Mouse (Mus musculus): Measurements from ENCODE around the gene Becn1. TPM values are rescaled to one million over a fixed set of nuclear protein-coding genes. Genes with fewer than 3 reads are reported as not detected.

Becn1 gene
- polyA plus RNA-seq, 1 experiment from 2014 or later = 174 TPM

- Histone ChIP-seq H3K27ac (ENCODE audit: low read depth, low read length) (0 out of 2 replicates have a peak within 1 kb of the TSS, but pooled peaks have one; percentile 27), H3K9ac (ENCODE audit: low read length) (peak within 1 kb of the TSS; percentile 73), H3K36me3 (ENCODE audit: control insufficient read depth, insufficient read depth, low read length) (no peaks in the 10 kb centered on the region), H3K27me3 (ENCODE audit: control insufficient read depth, insufficient read depth, low read length) (peaks cover 19% of the 10 kb centered on the region), H3K4me2 (ENCODE audit: low read depth) (peak within 1 kb of the TSS; percentile 95), H3K4me1 (ENCODE audit: control insufficient read depth, insufficient read depth, low read length) (peaks cover 10% of the 10 kb centered on the region), H3K9me3 (ENCODE audit: control insufficient read depth, low read length) (no peaks in the 10 kb centered on the region), H3K4me3 (ENCODE audit: low read depth, low read length) (peak within 1 kb of the TSS; percentile 59)
- under 1% methylated on average over 62 of the region's 63 CpGs for WGBS
- ATAC-seq (ENCODE audit: insufficient read depth, low FRiP score, low TSS enrichment) (peak; percentile 55; the same call in 1 of the 2 replicates), DNase-seq (ENCODE audit: low spot score) (peak; percentile 57)
Measured at GRCm38 (mm10) chr11:101245855-101246701, 56.0 kb downstream of the Becn1 start, which contains the start of gene Ramp2. Gene Ramp2, plus strand, starts transcription at chr11:101246028.

- no peak overlapping the region for H3K4me3 ChIP-seq (ENCODE audit: low read depth, low read length)
- H3K27me3 ChIP-seq (ENCODE audit: control insufficient read depth, insufficient read depth, low read length) = peaks cover 19% of the 10 kb centered on the region
- no peaks in the 10 kb centered on the region for H3K9me3 ChIP-seq (ENCODE audit: control insufficient read depth, low read length)
- ATAC-seq (ENCODE audit: insufficient read depth, low FRiP score, low TSS enrichment) (no peak), DNase-seq (ENCODE audit: low spot score) (no peak)
- no peak overlapping the region; the same call in 1 of the 2 replicates for H3K4me2 ChIP-seq (ENCODE audit: low read depth)
- H3K36me3 ChIP-seq (ENCODE audit: control insufficient read depth, insufficient read depth, low read length) = no peaks in the 10 kb centered on the region
- no peak overlapping the region for H3K27ac ChIP-seq (ENCODE audit: low read depth, low read length)
- WGBS = 20% methylated on average over 4 of the region's 4 CpGs
- H3K9ac ChIP-seq (ENCODE audit: low read length) = no peak overlapping the region
- H3K4me1 ChIP-seq (ENCODE audit: control insufficient read depth, insufficient read depth, low read length) = peaks cover 10% of the 10 kb centered on the region
Measured at GRCm38 (mm10) chr11:101245071-101245470, 57.0 kb downstream of the Becn1 start.

- Histone ChIP-seq H3K27me3 (ENCODE audit: control insufficient read depth, insufficient read depth, low read length) (no peaks in the 10 kb centered on the region), H3K4me3 (ENCODE audit: low read depth, low read length) (no peak overlapping the region), H3K9ac (ENCODE audit: low read length) (no peak overlapping the region), H3K36me3 (ENCODE audit: control insufficient read depth, insufficient read depth, low read length) (no peaks in the 10 kb centered on the region), H3K4me1 (ENCODE audit: control insufficient read depth, insufficient read depth, low read length) (no peaks in the 10 kb centered on the region), H3K4me2 (ENCODE audit: low read depth) (no peak overlapping the region), H3K9me3 (ENCODE audit: control insufficient read depth, low read length) (no peaks in the 10 kb centered on the region), H3K27ac (ENCODE audit: low read depth, low read length) (no peak overlapping the region)
- ATAC-seq (ENCODE audit: insufficient read depth, low FRiP score, low TSS enrichment) = no peak
- WGBS = 56% methylated on average over 5 of the region's 5 CpGs
- DNase-seq (ENCODE audit: low spot score) = no peak
Measured at GRCm38 (mm10) chr11:101238071-101238647, 63.9 kb downstream of the Becn1 start.

- no peak for ATAC-seq (ENCODE audit: insufficient read depth, low FRiP score, low TSS enrichment)
- Histone ChIP-seq H3K4me3 (ENCODE audit: low read depth, low read length) (no peak overlapping the region), H3K4me2 (ENCODE audit: low read depth) (no peak overlapping the region), H3K36me3 (ENCODE audit: control insufficient read depth, insufficient read depth, low read length) (no peaks in the 10 kb centered on the region), H3K27ac (ENCODE audit: low read depth, low read length) (no peak overlapping the region), H3K4me1 (ENCODE audit: control insufficient read depth, insufficient read depth, low read length) (no peaks in the 10 kb centered on the region), H3K27me3 (ENCODE audit: control insufficient read depth, insufficient read depth, low read length) (no peaks in the 10 kb centered on the region), H3K9me3 (ENCODE audit: control insufficient read depth, low read length) (no peaks in the 10 kb centered on the region), H3K9ac (ENCODE audit: low read length) (no peak overlapping the region)
- DNase-seq (ENCODE audit: low spot score) = no peak
- WGBS = 91% methylated on average over 5 of the region's 5 CpGs
Measured at GRCm38 (mm10) chr11:101236782-101237181, 65.3 kb downstream of the Becn1 start.

Other genes starting within 250 kb of the Becn1 start
- 5.8 and 5.9 TPM in 2 replicates for gene Naglu, start 232.3 kb downstream of the Becn1 start, polyA plus RNA-seq (2014; fragmentation: Nextera tagmentation; extraction: Ambion mirVana)
- not detected in 2 replicates for gene Hsd17b1, start 223.9 kb downstream of the Becn1 start, polyA plus RNA-seq (2014; fragmentation: Nextera tagmentation; extraction: Ambion mirVana)
- gene Coasy, start 219.7 kb downstream of the Becn1 start, polyA plus RNA-seq (2014; fragmentation: Nextera tagmentation; extraction: Ambion mirVana) = 55.5 and 55.9 TPM in 2 replicates
- 55.6 and 61.6 TPM in 2 replicates for gene Mlx, start 215.0 kb downstream of the Becn1 start, polyA plus RNA-seq (2014; fragmentation: Nextera tagmentation; extraction: Ambion mirVana)
- gene Psmc3ip, start 206.8 kb downstream of the Becn1 start, polyA plus RNA-seq (2014; fragmentation: Nextera tagmentation; extraction: Ambion mirVana) = 49.3 and 50.8 TPM in 2 replicates
- 14.3 and 14.4 TPM in 2 replicates for gene Retreg3, start 182.4 kb downstream of the Becn1 start, polyA plus RNA-seq (2014; fragmentation: Nextera tagmentation; extraction: Ambion mirVana)
- 111 and 116 TPM in 2 replicates for gene Tubg1, start 182.3 kb downstream of the Becn1 start, polyA plus RNA-seq (2014; fragmentation: Nextera tagmentation; extraction: Ambion mirVana)
- 6.2 and 6.9 TPM in 2 replicates for gene Tubg2, start 146.4 kb downstream of the Becn1 start, polyA plus RNA-seq (2014; fragmentation: Nextera tagmentation; extraction: Ambion mirVana)
- 0.94 and 1.0 TPM in 2 replicates for gene Cntnap1, start 131.8 kb downstream of the Becn1 start, polyA plus RNA-seq (2014; fragmentation: Nextera tagmentation; extraction: Ambion mirVana)
- gene Plekhh3, start 130.9 kb downstream of the Becn1 start, polyA plus RNA-seq (2014; fragmentation: Nextera tagmentation; extraction: Ambion mirVana) = 9.2 and 11.8 TPM in 2 replicates
- gene Ccr10, start 126.8 kb downstream of the Becn1 start, polyA plus RNA-seq (2014; fragmentation: Nextera tagmentation; extraction: Ambion mirVana) = 0.14 and 0.44 TPM in 2 replicates
- 11.2 and 12.4 TPM in 2 replicates for gene Ezh1, start 75.8 kb downstream of the Becn1 start, polyA plus RNA-seq (2014; fragmentation: Nextera tagmentation; extraction: Ambion mirVana)
- gene Ramp2, start 56.3 kb downstream of the Becn1 start, polyA plus RNA-seq (2014; fragmentation: Nextera tagmentation; extraction: Ambion mirVana) = 72.6 and 73.3 TPM in 2 replicates
- 124 and 126 TPM in 2 replicates for gene Vps25, start 48.6 kb downstream of the Becn1 start, polyA plus RNA-seq (2014; fragmentation: Nextera tagmentation; extraction: Ambion mirVana)
- gene Wnk4, start 41.7 kb downstream of the Becn1 start, polyA plus RNA-seq (2014; fragmentation: Nextera tagmentation; extraction: Ambion mirVana) = 6.4 and 7.6 TPM in 2 replicates
- gene Cntd1, start 23.3 kb downstream of the Becn1 start, polyA plus RNA-seq (2014; fragmentation: Nextera tagmentation; extraction: Ambion mirVana) = 1.6 and 2.5 TPM in 2 replicates
- 190 and 196 TPM in 2 replicates for gene Coa3, start 23.2 kb downstream of the Becn1 start, polyA plus RNA-seq (2014; fragmentation: Nextera tagmentation; extraction: Ambion mirVana)
- gene Psme3, start 13.9 kb upstream of the Becn1 start, polyA plus RNA-seq (2014; fragmentation: Nextera tagmentation; extraction: Ambion mirVana) = 154 and 157 TPM in 2 replicates
- 1.4 and 1.8 TPM in 2 replicates for gene Aoc2, start 22.8 kb upstream of the Becn1 start, polyA plus RNA-seq (2014; fragmentation: Nextera tagmentation; extraction: Ambion mirVana)
- not detected in 2 replicates for gene Aoc3, start 28.3 kb upstream of the Becn1 start, polyA plus RNA-seq (2014; fragmentation: Nextera tagmentation; extraction: Ambion mirVana)
- not detected in 2 replicates for gene G6pc, start 65.3 kb upstream of the Becn1 start, polyA plus RNA-seq (2014; fragmentation: Nextera tagmentation; extraction: Ambion mirVana)
- 87.8 and 92.8 TPM in 2 replicates for gene Aarsd1, start 115.3 kb upstream of the Becn1 start, polyA plus RNA-seq (2014; fragmentation: Nextera tagmentation; extraction: Ambion mirVana)
- gene Gm27029, start 122.5 kb upstream of the Becn1 start, polyA plus RNA-seq (2014; fragmentation: Nextera tagmentation; extraction: Ambion mirVana) = 9.9 and 12.5 TPM in 2 replicates
- 18.0 and 18.6 TPM in 2 replicates for gene Rundc1, start 122.8 kb upstream of the Becn1 start, polyA plus RNA-seq (2014; fragmentation: Nextera tagmentation; extraction: Ambion mirVana)
- 6.9 and 7.1 TPM in 2 replicates for gene Ptges3l, start 123.0 kb upstream of the Becn1 start, polyA plus RNA-seq (2014; fragmentation: Nextera tagmentation; extraction: Ambion mirVana)
- 389 and 414 TPM in 2 replicates for gene Rpl27, start 140.0 kb upstream of the Becn1 start, polyA plus RNA-seq (2014; fragmentation: Nextera tagmentation; extraction: Ambion mirVana)
- 2.4 and 3.1 TPM in 2 replicates for gene Ifi35, start 146.1 kb upstream of the Becn1 start, polyA plus RNA-seq (2014; fragmentation: Nextera tagmentation; extraction: Ambion mirVana)
- gene Rnd2, start 162.7 kb upstream of the Becn1 start, polyA plus RNA-seq (2014; fragmentation: Nextera tagmentation; extraction: Ambion mirVana) = 43.9 and 49.0 TPM in 2 replicates
- gene Vat1, start 163.9 kb upstream of the Becn1 start, polyA plus RNA-seq (2014; fragmentation: Nextera tagmentation; extraction: Ambion mirVana) = 52.3 and 55.8 TPM in 2 replicates
- 20.3 and 20.4 TPM in 2 replicates for gene Brca1, start 249.7 kb upstream of the Becn1 start, polyA plus RNA-seq (2014; fragmentation: Nextera tagmentation; extraction: Ambion mirVana)
- 89.0 and 99.1 TPM in 2 replicates for gene Nbr1, start 249.9 kb upstream of the Becn1 start, polyA plus RNA-seq (2014; fragmentation: Nextera tagmentation; extraction: Ambion mirVana)

All from neural tube, embryonic 11.5 days (tissue).